Mouse (Mus musculus) thymus, adult 2 months (tissue): ENCODE results near the gene Snapin.

Experiments used
- CTCF ChIP-seq: fragments of 200-500 bp; IDR thresholded peaks from 2 replicates; pipeline ENCODE4 v1.5.1; 2012; ENCODE audit warnings: mild to moderate bottlenecking, control low read depth, low read length, moderate library complexity, borderline replicate concordance; ENCODE audit not compliant: control insufficient read depth, poor library complexity, insufficient read depth; ENCODE audit errors: extremely low read depth
- POLR2A ChIP-seq: fragments of 200-500 bp; IDR thresholded peaks from 2 replicates; pipeline ENCODE4 v1.6.1; 2012; ENCODE audit warnings: mild to moderate bottlenecking, low read length, control low read depth, moderate library complexity; ENCODE audit not compliant: control insufficient read depth, poor library complexity, insufficient read depth; ENCODE audit errors: extremely low read depth

DNA sequence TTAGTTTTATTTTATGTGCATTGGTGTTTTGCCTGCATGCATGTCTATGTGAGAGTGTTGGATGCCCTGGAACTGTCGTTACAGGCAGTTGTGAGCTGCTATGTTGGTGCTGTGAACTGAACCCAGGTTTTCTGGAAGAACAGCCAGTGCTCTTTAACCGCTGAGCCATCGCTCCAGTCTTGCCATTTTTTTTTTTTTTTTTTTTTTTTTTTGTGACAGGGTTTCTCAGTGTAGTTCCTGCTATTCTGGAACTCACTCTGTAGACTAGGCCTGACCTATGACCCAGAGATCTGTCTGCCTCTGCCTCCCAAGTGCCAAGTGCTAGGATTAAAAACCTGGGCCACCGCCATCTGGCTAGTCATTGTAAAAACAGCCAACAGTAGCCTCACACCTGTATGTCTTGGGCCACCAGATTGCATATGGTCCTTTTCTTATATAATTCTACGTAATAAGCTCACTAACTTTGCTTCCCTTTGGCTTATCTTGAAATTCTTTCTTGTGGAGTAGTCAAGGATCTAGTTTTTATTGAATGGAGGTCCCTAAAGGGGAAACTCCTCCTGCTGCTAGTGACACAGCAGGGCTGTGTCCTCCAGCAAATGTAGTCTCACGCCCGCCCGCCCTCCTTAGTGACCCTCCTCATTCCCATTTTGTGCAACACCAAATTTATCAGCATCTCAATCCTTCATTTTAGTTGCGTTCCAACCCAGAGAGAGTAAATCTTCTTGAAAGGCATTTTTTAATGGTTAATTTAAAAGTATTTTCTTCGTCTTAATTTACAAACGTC lies 45.2 kb downstream of the Snapin start:
- no peak for TF ChIP-seq CTCF
- no peak for TF ChIP-seq POLR2A
